Mouse (Mus musculus) right cerebral cortex, adult 2 months (tissue): ENCODE measurements at regions not wholly inside any gene's neighbourhood (a gene's known extent, or its start where the extent isn't known, plus 50 kb on each side); places are given as distances from the start of the nearest gene placed in this dataset.

Experiments used
- DNase-seq, 2 experiments: peaks; one replicate each; pipeline ENCODE4 v3.0.0; 2021 to 2022; ENCODE audit warnings: low spot score in 2 of 2

GRCm38 (mm10) chr7:36548007-36548406 lies 149.9 kb upstream of the Tshz3 start:
- no peak for DNase-seq

- DNase-seq: no peak
Measured at GRCm38 (mm10) chr7:36548440-36548839, 149.5 kb upstream of the Tshz3 start.

- no peak for DNase-seq
Measured at GRCm38 (mm10) chr7:36571061-36571460, 126.9 kb upstream of the Tshz3 start.

- DNase-seq: no peak
Measured at GRCm38 (mm10) chr7:36582074-36582473, 115.8 kb upstream of the Tshz3 start.

GRCm38 (mm10) chr7:36585014-36585413 lies 112.9 kb upstream of the Tshz3 start:
- no peak for DNase-seq

GRCm38 (mm10) chr7:36591496-36591895 lies 106.4 kb upstream of the Tshz3 start:
- DNase-seq: no peak

- no peak for DNase-seq
Measured at GRCm38 (mm10) chr7:36596630-36597301, 101.2 kb upstream of the Tshz3 start.

- no peak for DNase-seq
Measured at GRCm38 (mm10) chr7:36605026-36605698, 92.8 kb upstream of the Tshz3 start.

- DNase-seq: no peak
Measured at GRCm38 (mm10) chr7:36620256-36620655, 77.7 kb upstream of the Tshz3 start.

- DNase-seq: no peak
Measured at GRCm38 (mm10) chr7:36644252-36644651, 53.7 kb upstream of the Tshz3 start.
